Mouse (Mus musculus) cerebellum, adult 2 months (tissue): Measurements from ENCODE around the gene Ypel2. TPM values are rescaled to one million over a fixed set of nuclear protein-coding genes. Genes with fewer than 3 reads are reported as not detected.

Experiments
- DNase-seq, 2 experiments: peaks; one replicate each; pipeline ENCODE4 v3.0.0; 2021
- H3K27ac ChIP-seq: fragments of 200-500 bp; 2 replicates; pipeline ENCODE4 v1.5.1; 2012; ENCODE audit warnings: low read length, control low read depth, inconsistent platforms; ENCODE audit not compliant: insufficient read depth
- H3K27me3 ChIP-seq: fragments of 200-500 bp; 2 replicates; pipeline ENCODE4 v1.6.1; 2012; ENCODE audit warnings: inconsistent platforms, mild to moderate bottlenecking, low read length, moderate library complexity; ENCODE audit not compliant: control insufficient read depth, insufficient read depth
- H3K4me1 ChIP-seq: fragments of 200-500 bp; 2 replicates; pipeline ENCODE4 v1.6.1; 2011; ENCODE audit warnings: low read length; ENCODE audit not compliant: control insufficient read depth, insufficient read depth
- H3K4me3 ChIP-seq: fragments of 200-500 bp; replicated peaks from 2 replicates; pipeline ENCODE3; 2011; ENCODE audit warnings: mild to moderate bottlenecking, low read depth, low read length, control low read depth; ENCODE audit not compliant: insufficient read depth
- CTCF ChIP-seq: fragments of 200-500 bp; IDR thresholded peaks from 2 replicates; pipeline ENCODE4 v1.5.1; 2011; ENCODE audit warnings: low read depth, mild to moderate bottlenecking, control low read depth, low read length, moderate library complexity, borderline replicate concordance; ENCODE audit not compliant: insufficient read depth
- POLR2A ChIP-seq: fragments of 200-500 bp; IDR thresholded peaks from 2 replicates; pipeline ENCODE4 v1.6.1; 2011; ENCODE audit warnings: low read length, control low read depth, borderline replicate concordance; ENCODE audit not compliant: insufficient read depth
- WGBS: fragments of 180-500 bp; shearing (Covaris S2); methylation state at CpG from one replicate; pipeline ENCODE4 v1.1.7; 2018; 5-methylcytosine and 5-hydroxymethylcytosine counted together
- polyA plus RNA-seq: library from polyadenylated mRNA; depleted of rRNA; stranded (reverse); fragments of >200 nt; gene quantifications from 2 replicates; pipeline ENCODE4 v1.2.3, GENCODE M21; 2012; rRNA removed

Gene Ypel2
- polyA plus RNA-seq, 1 experiment: 26.7 TPM

- H3K4me3 ChIP-seq: peak overlapping the region; percentile 52
- no peak overlapping the region for H3K27ac ChIP-seq
- TF ChIP-seq POLR2A (no peak), CTCF (peak; percentile 96)
- peaks cover 9% of the 10 kb centered on the region; the same call in 1 of the 2 replicates for H3K4me1 ChIP-seq
- no peaks in the 10 kb centered on the region for H3K27me3 ChIP-seq
- under 1% methylated on average over 19 of the region's 19 CpGs for WGBS
- DNase-seq: peak; percentile 91 to 92
These were observed 99.3 kb downstream of the Ypel2 start for GRCm38 (mm10) chr11:86894171-86894577.

- Histone ChIP-seq H3K4me3 (no peak overlapping the region), H3K4me1 (peaks cover 9% of the 10 kb centered on the region; the same call in 1 of the 2 replicates), H3K27ac (no peak overlapping the region), H3K27me3 (no peaks in the 10 kb centered on the region)
- 87% methylated on average over 15 of the region's 15 CpGs for WGBS
- DNase-seq: no peak
- no peak for TF ChIP-seq CTCF
- no peak for TF ChIP-seq POLR2A
These were observed 100.4 kb downstream of the Ypel2 start for GRCm38 (mm10) chr11:86892996-86893670.

Other genes with a start within 250 kb of the Ypel2 start
- gene Cltc, start 236.1 kb downstream of the Ypel2 start, polyA plus RNA-seq: 414 and 465 TPM in 2 replicates
- gene Dhx40, start 186.0 kb downstream of the Ypel2 start, polyA plus RNA-seq: 12.4 and 13.2 TPM in 2 replicates
- 39.5 and 41.2 TPM in 2 replicates for gene Gdpd1, start 80.4 kb upstream of the Ypel2 start, polyA plus RNA-seq
- gene Smg8, start 93.1 kb upstream of the Ypel2 start, polyA plus RNA-seq: 12.8 and 14.9 TPM in 2 replicates
- gene Prr11, start 115.0 kb upstream of the Ypel2 start, polyA plus RNA-seq: 0.32 and 0.44 TPM in 2 replicates
- gene Ska2, start 115.5 kb upstream of the Ypel2 start, polyA plus RNA-seq: 11.0 and 11.2 TPM in 2 replicates
- 119 and 121 TPM in 2 replicates for gene Trim37, start 133.4 kb upstream of the Ypel2 start, polyA plus RNA-seq